Mouse (Mus musculus) liver, adult 2 months (tissue): ENCODE data around the gene Tctn3. TPM values are rescaled to one million over a fixed set of nuclear protein-coding genes. Genes with fewer than 3 reads are reported as not detected.
"Not testable (repeated sequence)": the region's sequence is repeated elsewhere in the genome, so short reads cannot be mapped to it uniquely, and the experiment has no call there.

Experiments used
- DNase-seq: peaks from one replicate; pipeline ENCODE4 v3.0.0-alpha.2; 2011; ENCODE audit warnings: low read depth, low spot score; ENCODE audit errors: extremely low read depth
- H3K27ac ChIP-seq: fragments of 200-500 bp; replicated peaks from 2 replicates; pipeline ENCODE4 v1.5.1; 2012; ENCODE audit warnings: low read depth, mild to moderate bottlenecking, control low read depth, inconsistent platforms, low read length; ENCODE audit not compliant: insufficient read depth
- H3K27me3 ChIP-seq: fragments of 200-500 bp; 2 replicates; pipeline ENCODE4 v1.6.1; 2012; ENCODE audit warnings: mild to moderate bottlenecking, moderate library complexity, low read length, inconsistent platforms; ENCODE audit not compliant: control insufficient read depth, insufficient read depth
- H3K36me3 ChIP-seq: fragments of 200-500 bp; 2 replicates; pipeline ENCODE4 v1.6.1; 2012; ENCODE audit warnings: low read length, inconsistent platforms; ENCODE audit not compliant: control insufficient read depth, insufficient read depth
- H3K4me1 ChIP-seq: fragments of 200-500 bp; 2 replicates; pipeline ENCODE4 v1.6.1; 2011; ENCODE audit warnings: low read length; ENCODE audit not compliant: control insufficient read depth, insufficient read depth
- H3K4me3 ChIP-seq: fragments of 200-500 bp; 2 replicates; pipeline ENCODE4 v1.5.1; 2011; ENCODE audit warnings: low read depth, mild to moderate bottlenecking, control low read depth, low read length, moderate library complexity; ENCODE audit not compliant: insufficient read depth
- H3K79me2 ChIP-seq: fragments of 200-500 bp; 2 replicates; pipeline ENCODE4 v1.6.1; 2012; ENCODE audit warnings: inconsistent platforms, mild to moderate bottlenecking, low read length, moderate library complexity; ENCODE audit not compliant: control insufficient read depth, insufficient read depth
- H3K9ac ChIP-seq: fragments of 200-500 bp; 2 replicates; pipeline ENCODE4 v1.6.1; 2012; ENCODE audit warnings: low read depth, mild to moderate bottlenecking, control low read depth, inconsistent platforms, low read length
- CTCF ChIP-seq: fragments of 200-500 bp; IDR thresholded peaks from 2 replicates; pipeline ENCODE4 v1.5.1; 2011; ENCODE audit warnings: low read depth, low read length, control low read depth
- POLR2A ChIP-seq: fragments of 200-500 bp; IDR thresholded peaks from 2 replicates; pipeline ENCODE4 v1.6.1; 2011; ENCODE audit warnings: low read length, control low read depth; ENCODE audit not compliant: insufficient read depth; ENCODE audit errors: extremely low read depth
- WGBS: fragments of 180-500 bp; shearing (Covaris S2); methylation state at CpG from one replicate; pipeline ENCODE4 v1.1.7; 2018; 5-methylcytosine and 5-hydroxymethylcytosine counted together
- polyA plus RNA-seq: library from polyadenylated mRNA; depleted of rRNA; stranded (reverse); fragments of >200 nt; gene quantifications from 2 replicates; pipeline ENCODE4 v1.2.3, GENCODE M21; 2012
- total RNA-seq: library from RNA; depleted of rRNA; stranded (reverse); fragments of >200 nt; gene quantifications from 2 replicates; pipeline ENCODE4 v1.2.3, GENCODE M21; 2014

The Tctn3 gene
- total and polyA plus RNA-seq, 2 experiments, result 0.37 to 1.1 TPM

GRCm38 (mm10) chr19:40567616-40568015 is 44.4 kb downstream of the Tctn3 start:
- Histone ChIP-seq H3K4me1 (peaks cover 3% of the 10 kb centered on the region; the same call in 1 of the 2 replicates), H3K27me3 (no peaks in the 10 kb centered on the region), H3K36me3 (no peaks in the 10 kb centered on the region), H3K79me2 (no peaks in the 10 kb centered on the region), H3K4me3 (no peak overlapping the region), H3K9ac (no peak overlapping the region), H3K27ac (no peak overlapping the region)
- TF ChIP-seq POLR2A (no peak), CTCF (no peak)
- DNase-seq, result no peak
- 94% methylated on average over 3 of the region's 3 CpGs for WGBS

- Histone ChIP-seq H3K9ac (no peak overlapping the region), H3K27ac (no peak overlapping the region), H3K79me2 (no peaks in the 10 kb centered on the region), H3K4me3 (no peak overlapping the region), H3K36me3 (peaks cover 2% of the 10 kb centered on the region; the same call in 1 of the 2 replicates), H3K27me3 (no peaks in the 10 kb centered on the region), H3K4me1 (no peaks in the 10 kb centered on the region)
- 84% methylated on average over 10 of the region's 10 CpGs for WGBS
- no peak for TF ChIP-seq CTCF
- TF ChIP-seq POLR2A, result no peak
- DNase-seq, result no peak
Observed at GRCm38 (mm10) chr19:40563880-40564645, 48.0 kb downstream of the Tctn3 start.

GRCm38 (mm10) chr19:40561521-40561920 is 50.5 kb downstream of the Tctn3 start:
- not testable (repeated sequence) for DNase-seq, H3K36me3 ChIP-seq, H3K4me3 ChIP-seq, H3K27ac ChIP-seq, H3K79me2 ChIP-seq, H3K9ac ChIP-seq, H3K27me3 ChIP-seq, H3K4me1 ChIP-seq
- WGBS, result 92% methylated on average over 13 of the region's 31 CpGs

- WGBS, result 96% methylated on average over 7 of the region's 7 CpGs
- H3K4me3 ChIP-seq, result no peak overlapping the region
- H3K36me3 ChIP-seq, result no peaks in the 10 kb centered on the region
- no peak overlapping the region for H3K9ac ChIP-seq
- H3K27me3 ChIP-seq, result no peaks in the 10 kb centered on the region
- no peaks in the 10 kb centered on the region for H3K4me1 ChIP-seq
- TF ChIP-seq POLR2A, result no peak
- TF ChIP-seq CTCF, result no peak
- DNase-seq, result no peak
- no peaks in the 10 kb centered on the region for H3K79me2 ChIP-seq
- H3K27ac ChIP-seq, result no peak overlapping the region
Observed at GRCm38 (mm10) chr19:40556029-40556428, 56.0 kb downstream of the Tctn3 start.

- WGBS, result 97% methylated on average over 8 of the region's 8 CpGs
- H3K36me3 ChIP-seq, result no peaks in the 10 kb centered on the region
Observed at GRCm38 (mm10) chr19:40555136-40555535, 56.9 kb downstream of the Tctn3 start.

GRCm38 (mm10) chr19:40554343-40554742 is 57.7 kb downstream of the Tctn3 start:
- TF ChIP-seq POLR2A (no peak), CTCF (no peak)
- no peaks in the 10 kb centered on the region for H3K4me1 ChIP-seq
- no peak overlapping the region for H3K27ac ChIP-seq
- 82% methylated on average over 11 of the region's 11 CpGs for WGBS
- H3K4me3 ChIP-seq, result no peak overlapping the region
- no peaks in the 10 kb centered on the region for H3K79me2 ChIP-seq
- DNase-seq, result no peak
- no peak overlapping the region for H3K9ac ChIP-seq
- H3K36me3 ChIP-seq, result no peaks in the 10 kb centered on the region
- H3K27me3 ChIP-seq, result no peaks in the 10 kb centered on the region

More at GRCm38 (mm10) chr19:40555136-40555535, 56.9 kb downstream of the Tctn3 start:
- no peak overlapping the region for H3K27ac ChIP-seq
- H3K27me3 ChIP-seq, result no peaks in the 10 kb centered on the region
- H3K4me3 ChIP-seq, result no peak overlapping the region
- no peak for TF ChIP-seq POLR2A
- TF ChIP-seq CTCF, result no peak
- no peaks in the 10 kb centered on the region for H3K4me1 ChIP-seq
- H3K79me2 ChIP-seq, result no peaks in the 10 kb centered on the region
- DNase-seq, result no peak
- no peak overlapping the region for H3K9ac ChIP-seq
